Mouse (Mus musculus): ENCODE measurements around the gene St5.

GRCm38 (mm10) chr7:109657884-109658283 lies 45.5 kb downstream of the St5 start:
- TF ChIP-seq POLR2A (IDR thresholded peaks at IDR 0.05; ENCODE audit: control insufficient read depth, low read depth, low read length) (no peak), CTCF (IDR thresholded peaks at IDR 0.05; ENCODE audit: control insufficient read depth, insufficient read depth, insufficient replicate concordance, low read depth, low read length) (no peak)
